Mouse (Mus musculus) bone marrow macrophage, adult 2 months (primary cell): ENCODE results near the gene Prkar1b. TPM values are rescaled to one million over a fixed set of nuclear protein-coding genes. Genes with fewer than 3 reads are reported as not detected.

Experiments
- H3K27ac ChIP-seq: 2 replicates; pipeline ENCODE4 v1.5.1; 2012; ENCODE audit warnings: low read depth, low read length; ENCODE audit not compliant: insufficient read depth
- H3K4me1 ChIP-seq: 2 replicates; pipeline ENCODE4 v1.6.1; 2012; ENCODE audit warnings: low read length; ENCODE audit not compliant: control insufficient read depth, insufficient read depth
- H3K4me3 ChIP-seq: 2 replicates; pipeline ENCODE4 v1.5.1; 2012; ENCODE audit warnings: mild to moderate bottlenecking, low read length, moderate library complexity; ENCODE audit not compliant: insufficient read depth
- CTCF ChIP-seq: IDR thresholded peaks from 2 replicates; pipeline ENCODE4 v1.5.1; 2012; ENCODE audit warnings: low read depth, mild to moderate bottlenecking, low read length, moderate library complexity
- POLR2A ChIP-seq: IDR thresholded peaks from 2 replicates; pipeline ENCODE4 v1.6.1; 2012; ENCODE audit warnings: mild to moderate bottlenecking, low read depth, low read length, borderline replicate concordance
- polyA plus RNA-seq: library from polyadenylated mRNA; stranded (reverse); fragments of >200 nt; gene quantifications from 2 replicates; pipeline ENCODE4 v1.2.4, GENCODE M21; 2012; ENCODE audit not compliant: missing spikeins, insufficient read depth, insufficient read length

Prkar1b gene
- polyA plus RNA-seq, 1 experiment: 2.1 TPM

- Histone ChIP-seq H3K27ac (no peak overlapping the region), H3K4me3 (no peak overlapping the region), H3K4me1 (peaks cover 11% of the 10 kb centered on the region)
- no peak for TF ChIP-seq POLR2A
- TF ChIP-seq CTCF: no peak
These were observed 2.4 kb downstream of the Prkar1b start for GRCm38 (mm10) chr5:139147178-139148078.

- H3K27ac ChIP-seq: no peak overlapping the region
- H3K4me3 ChIP-seq: no peak overlapping the region
- peaks cover 11% of the 10 kb centered on the region for H3K4me1 ChIP-seq
- TF ChIP-seq CTCF (no peak), POLR2A (no peak)
These were observed 3.2 kb downstream of the Prkar1b start for GRCm38 (mm10) chr5:139146476-139147075.

GRCm38 (mm10) chr5:139145726-139146125, 4.1 kb downstream of the Prkar1b start:
- TF ChIP-seq POLR2A (no peak), CTCF (no peak)
- peaks cover 11% of the 10 kb centered on the region for H3K4me1 ChIP-seq
- no peak overlapping the region for H3K27ac ChIP-seq
- no peak overlapping the region for H3K4me3 ChIP-seq

- H3K4me3 ChIP-seq: no peak overlapping the region
- H3K4me1 ChIP-seq: peaks cover 14% of the 10 kb centered on the region
- H3K27ac ChIP-seq: no peak overlapping the region
- TF ChIP-seq CTCF (no peak), POLR2A (no peak)
These were observed 5.9 kb downstream of the Prkar1b start for GRCm38 (mm10) chr5:139143890-139144289.

DNA sequence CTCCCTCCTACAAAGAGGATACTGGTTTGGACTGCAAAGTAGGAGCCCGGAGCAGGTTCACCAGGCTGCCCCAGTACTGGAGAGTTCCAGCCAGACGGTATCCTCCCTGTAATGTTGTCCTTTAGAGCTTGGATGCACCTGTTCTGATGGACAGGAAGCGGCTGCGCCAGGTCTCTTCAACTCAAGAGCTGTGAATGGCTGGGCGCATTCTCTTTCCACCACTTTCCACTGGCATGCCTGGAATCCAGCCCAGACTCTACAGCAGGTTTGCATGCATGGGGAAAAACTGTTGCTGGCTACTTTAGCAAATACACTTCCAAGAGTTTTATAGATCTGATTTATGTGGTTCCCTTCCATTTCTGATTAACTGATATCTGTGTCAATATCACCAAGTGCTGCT, 8.5 kb downstream of the Prkar1b start:
- TF ChIP-seq POLR2A: no peak
- TF ChIP-seq CTCF: no peak
- H3K4me1 ChIP-seq: peaks cover 8% of the 10 kb centered on the region

GRCm38 (mm10) chr5:139140589-139140988, 9.2 kb downstream of the Prkar1b start:
- Histone ChIP-seq H3K4me3 (no peak overlapping the region), H3K27ac (no peak overlapping the region), H3K4me1 (peaks cover 8% of the 10 kb centered on the region)
- TF ChIP-seq CTCF (no peak), POLR2A (no peak)

More for the DNA sequence above, 8.5 kb downstream of the Prkar1b start:
- Histone ChIP-seq H3K27ac (no peak overlapping the region), H3K4me3 (no peak overlapping the region)

- Histone ChIP-seq H3K4me3 (no peak overlapping the region), H3K4me1 (peaks cover 8% of the 10 kb centered on the region), H3K27ac (no peak overlapping the region)
- TF ChIP-seq POLR2A: no peak
- TF ChIP-seq CTCF: no peak
These were observed 10.8 kb downstream of the Prkar1b start for GRCm38 (mm10) chr5:139138926-139139472.

DNA sequence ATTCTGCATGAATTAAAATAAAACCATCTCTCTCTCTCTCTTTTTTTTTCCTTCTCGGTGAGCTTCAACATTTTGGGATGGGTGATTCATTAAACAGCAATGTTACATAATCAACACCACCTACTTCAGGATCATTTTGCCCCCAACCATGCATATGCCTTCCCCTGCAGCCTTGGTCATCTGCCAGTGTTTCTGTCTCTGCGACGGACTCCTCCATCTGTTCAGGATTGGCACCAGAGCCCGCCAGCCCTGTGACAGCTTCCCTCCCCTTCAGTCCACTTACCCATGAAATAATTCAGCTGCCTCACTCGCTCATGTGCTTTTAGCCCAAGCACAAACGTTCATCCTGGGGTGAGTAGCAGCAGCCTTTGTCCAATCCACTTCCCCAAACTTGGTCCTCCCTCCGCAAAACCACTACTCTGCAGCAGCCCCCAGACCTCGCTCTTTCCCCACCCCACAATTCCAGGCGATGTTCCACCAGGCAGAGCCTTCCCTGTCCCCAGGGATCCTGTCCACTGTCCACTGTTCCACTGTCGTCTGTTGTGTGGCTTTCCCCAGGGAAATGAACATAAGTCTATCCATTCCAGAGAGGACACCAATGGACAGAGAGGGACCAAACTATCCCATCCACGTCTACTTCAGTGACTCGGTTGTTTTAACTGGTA, 11.4 kb downstream of the Prkar1b start:
- no peak overlapping the region for H3K4me3 ChIP-seq
- peaks cover 8% of the 10 kb centered on the region for H3K4me1 ChIP-seq
- TF ChIP-seq CTCF (no peak), POLR2A (no peak)
- H3K27ac ChIP-seq: no peak overlapping the region

- TF ChIP-seq POLR2A (no peak), CTCF (no peak)
- H3K4me3 ChIP-seq: no peak overlapping the region
- H3K4me1 ChIP-seq: peaks cover 8% of the 10 kb centered on the region
- no peak overlapping the region for H3K27ac ChIP-seq
These were observed 12.6 kb downstream of the Prkar1b start for GRCm38 (mm10) chr5:139137176-139137575.
